Mouse (Mus musculus): ENCODE results near the gene Gh. TPM values are rescaled to one million over a fixed set of nuclear protein-coding genes. Genes with fewer than 3 reads are reported as not detected.
"Not testable (repeated sequence)": the region's sequence is repeated elsewhere in the genome, so short reads cannot be mapped to it uniquely, and the experiment has no call there.

Gene Gh
- not detected in 2 replicates for total RNA-seq (2014; rRNA removed; ENCODE audit: low replicate concordance)
- not detected in 2 replicates for polyA plus RNA-seq (2015; fragmentation: Nextera tagmentation; extraction: Ambion mirVana)

- WGBS, result 81% methylated on average over 9 of the region's 9 CpGs
- no peaks in the 10 kb centered on the region for H3K4me1 ChIP-seq (ENCODE audit: control insufficient read depth, insufficient read depth)
- no peak within 1 kb of the TSS for H3K9ac ChIP-seq (replicated peaks; ENCODE audit: low read depth, low read length)
- ATAC-seq (ENCODE audit: insufficient read depth, low read depth), result no peak
- no peak for DNase-seq (ENCODE audit: low spot score)
- TF ChIP-seq CTCF (IDR thresholded peaks at IDR 0.05; ENCODE audit: low read depth) (no peak), EP300 (IDR thresholded peaks at IDR 0.05; ENCODE audit: low read depth) (no peak)
- H3K27me3 ChIP-seq (ENCODE audit: control insufficient read depth, insufficient read depth, low read length), result no peaks in the 10 kb centered on the region
- H3K9me3 ChIP-seq (replicated peaks; ENCODE audit: control insufficient read depth, low read length), result no peaks in the 10 kb centered on the region
- no peaks in the 10 kb centered on the region for H3K36me3 ChIP-seq (replicated peaks; ENCODE audit: control insufficient read depth, insufficient read depth, low read length)
- no peak within 1 kb of the TSS for H3K4me2 ChIP-seq (ENCODE audit: low read depth, low read length)
- H3K4me3 ChIP-seq (ENCODE audit: low read depth, low read length), result no peak within 1 kb of the TSS
- H3K27ac ChIP-seq (ENCODE audit: low read depth), result no peak within 1 kb of the TSS
Measured at GRCm38 (mm10) chr11:106301765-106302164, at the start of gene Gh. Gh (minus strand) TSS chr11:106301865.

GRCm38 (mm10) chr11:106351253-106351652 lies 49.6 kb upstream of the Gh start:
- H3K4me2 ChIP-seq (ENCODE audit: low read depth, low read length), result no peak overlapping the region
- no peak overlapping the region for H3K9ac ChIP-seq (replicated peaks; ENCODE audit: low read depth, low read length)
- H3K4me3 ChIP-seq (ENCODE audit: low read depth, low read length), result no peak overlapping the region
- H3K27me3 ChIP-seq (ENCODE audit: control insufficient read depth, insufficient read depth, low read length), result no peaks in the 10 kb centered on the region
- H3K4me1 ChIP-seq (ENCODE audit: control insufficient read depth, insufficient read depth), result peaks cover 10% of the 10 kb centered on the region
- no peaks in the 10 kb centered on the region for H3K36me3 ChIP-seq (replicated peaks; ENCODE audit: control insufficient read depth, insufficient read depth, low read length)
- no peaks in the 10 kb centered on the region for H3K9me3 ChIP-seq (replicated peaks; ENCODE audit: control insufficient read depth, low read length)
- DNase-seq (ENCODE audit: low spot score) (no peak), ATAC-seq (ENCODE audit: insufficient read depth, low read depth) (no peak)
- TF ChIP-seq CTCF (IDR thresholded peaks at IDR 0.05; ENCODE audit: low read depth) (no peak), EP300 (IDR thresholded peaks at IDR 0.05; ENCODE audit: low read depth) (no peak)
- no peak overlapping the region for H3K27ac ChIP-seq (ENCODE audit: low read depth)
- WGBS, result 66% methylated on average over 3 of the region's 3 CpGs

- WGBS, result 67% methylated on average over 5 of the region's 5 CpGs
- Histone ChIP-seq H3K9ac (replicated peaks; ENCODE audit: low read depth, low read length) (no peak overlapping the region), H3K27me3 (ENCODE audit: control insufficient read depth, insufficient read depth, low read length) (no peaks in the 10 kb centered on the region), H3K27ac (ENCODE audit: low read depth) (no peak overlapping the region), H3K9me3 (replicated peaks; ENCODE audit: control insufficient read depth, low read length) (no peaks in the 10 kb centered on the region), H3K4me3 (ENCODE audit: low read depth, low read length) (no peak overlapping the region), H3K4me2 (ENCODE audit: low read depth, low read length) (no peak overlapping the region), H3K4me1 (ENCODE audit: control insufficient read depth, insufficient read depth) (peaks cover 7% of the 10 kb centered on the region), H3K36me3 (replicated peaks; ENCODE audit: control insufficient read depth, insufficient read depth, low read length) (no peaks in the 10 kb centered on the region)
- DNase-seq (ENCODE audit: low spot score) (no peak), ATAC-seq (ENCODE audit: insufficient read depth, low read depth) (no peak; the same call in 1 of the 2 replicates)
- no peak for TF ChIP-seq EP300 (IDR thresholded peaks at IDR 0.05; ENCODE audit: low read depth)
- no peak for TF ChIP-seq CTCF (IDR thresholded peaks at IDR 0.05; ENCODE audit: low read depth)
Measured at GRCm38 (mm10) chr11:106350853-106351252, 49.2 kb upstream of the Gh start.

GRCm38 (mm10) chr11:106349772-106350171 lies 48.1 kb upstream of the Gh start:
- Histone ChIP-seq H3K36me3 (replicated peaks; ENCODE audit: control insufficient read depth, insufficient read depth, low read length) (no peaks in the 10 kb centered on the region), H3K4me1 (ENCODE audit: control insufficient read depth, insufficient read depth) (no peaks in the 10 kb centered on the region), H3K27me3 (ENCODE audit: control insufficient read depth, insufficient read depth, low read length) (no peaks in the 10 kb centered on the region), H3K4me3 (ENCODE audit: low read depth, low read length) (no peak overlapping the region), H3K27ac (ENCODE audit: low read depth) (no peak overlapping the region), H3K9me3 (replicated peaks; ENCODE audit: control insufficient read depth, low read length) (no peaks in the 10 kb centered on the region), H3K4me2 (ENCODE audit: low read depth, low read length) (no peak overlapping the region), H3K9ac (replicated peaks; ENCODE audit: low read depth, low read length) (no peak overlapping the region)
- WGBS, result 60% methylated on average over 6 of the region's 6 CpGs
- DNase-seq (ENCODE audit: low spot score), result no peak
- no peak for ATAC-seq (ENCODE audit: insufficient read depth, low read depth)
- TF ChIP-seq EP300 (IDR thresholded peaks at IDR 0.05; ENCODE audit: low read depth) (no peak), CTCF (IDR thresholded peaks at IDR 0.05; ENCODE audit: low read depth) (no peak)

- 36% methylated on average over 6 of the region's 6 CpGs for WGBS
- ATAC-seq (ENCODE audit: insufficient read depth, low read depth), result no peak
- 0 out of 2 replicates have a peak, but pooled peaks cover 4% of the 10 kb centered on the region for H3K4me1 ChIP-seq (ENCODE audit: control insufficient read depth, insufficient read depth)
- no peak overlapping the region for H3K9ac ChIP-seq (replicated peaks; ENCODE audit: low read depth, low read length)
- no peak for DNase-seq (ENCODE audit: low spot score)
- no peak overlapping the region for H3K27ac ChIP-seq (ENCODE audit: low read depth)
- no peaks in the 10 kb centered on the region for H3K36me3 ChIP-seq (replicated peaks; ENCODE audit: control insufficient read depth, insufficient read depth, low read length)
- H3K27me3 ChIP-seq (ENCODE audit: control insufficient read depth, insufficient read depth, low read length), result no peaks in the 10 kb centered on the region
- H3K4me2 ChIP-seq (ENCODE audit: low read depth, low read length), result no peak overlapping the region
- H3K9me3 ChIP-seq (replicated peaks; ENCODE audit: control insufficient read depth, low read length), result no peaks in the 10 kb centered on the region
- no peak for TF ChIP-seq CTCF (IDR thresholded peaks at IDR 0.05; ENCODE audit: low read depth)
- no peak for TF ChIP-seq EP300 (IDR thresholded peaks at IDR 0.05; ENCODE audit: low read depth)
- no peak overlapping the region for H3K4me3 ChIP-seq (ENCODE audit: low read depth, low read length)
Measured at GRCm38 (mm10) chr11:106344910-106345309, 43.2 kb upstream of the Gh start.

- Histone ChIP-seq H3K9me3 (replicated peaks; ENCODE audit: control insufficient read depth, low read length) (no peaks in the 10 kb centered on the region), H3K9ac (replicated peaks; ENCODE audit: low read depth, low read length) (no peak overlapping the region), H3K4me2 (ENCODE audit: low read depth, low read length) (no peak overlapping the region), H3K27me3 (ENCODE audit: control insufficient read depth, insufficient read depth, low read length) (no peaks in the 10 kb centered on the region), H3K36me3 (replicated peaks; ENCODE audit: control insufficient read depth, insufficient read depth, low read length) (no peaks in the 10 kb centered on the region), H3K27ac (ENCODE audit: low read depth) (no peak overlapping the region), H3K4me1 (ENCODE audit: control insufficient read depth, insufficient read depth) (0 out of 2 replicates have a peak, but pooled peaks cover 4% of the 10 kb centered on the region), H3K4me3 (ENCODE audit: low read depth, low read length) (no peak overlapping the region)
- TF ChIP-seq EP300 (IDR thresholded peaks at IDR 0.05; ENCODE audit: low read depth) (no peak), CTCF (IDR thresholded peaks at IDR 0.05; ENCODE audit: low read depth) (no peak)
- DNase-seq (ENCODE audit: low spot score), result no peak
- ATAC-seq (ENCODE audit: insufficient read depth, low read depth), result no peak
- 61% methylated on average over 9 of the region's 9 CpGs for WGBS
Measured at GRCm38 (mm10) chr11:106340990-106341520, 39.4 kb upstream of the Gh start.

GRCm38 (mm10) chr11:106339323-106339722 lies 37.7 kb upstream of the Gh start:
- WGBS, result 73% methylated on average over 4 of the region's 4 CpGs
- H3K27ac ChIP-seq (ENCODE audit: low read depth); ATAC-seq (ENCODE audit: insufficient read depth, low read depth); H3K9me3 ChIP-seq (replicated peaks; ENCODE audit: control insufficient read depth, low read length); H3K4me3 ChIP-seq (ENCODE audit: low read depth, low read length); H3K4me2 ChIP-seq (ENCODE audit: low read depth, low read length); H3K27me3 ChIP-seq (ENCODE audit: control insufficient read depth, insufficient read depth, low read length); H3K4me1 ChIP-seq (ENCODE audit: control insufficient read depth, insufficient read depth); DNase-seq (ENCODE audit: low spot score); H3K9ac ChIP-seq (replicated peaks; ENCODE audit: low read depth, low read length); H3K36me3 ChIP-seq (replicated peaks; ENCODE audit: control insufficient read depth, insufficient read depth, low read length): not testable (repeated sequence)
